Mouse (Mus musculus) left cerebral cortex, adult 11 months (tissue): Measurements from ENCODE around the gene Chga.
A peak's percentile ranks its signal among the peaks of the same experiment; 100 is the strongest.

Experiments used
- DNase-seq: peaks from one replicate; pipeline ENCODE4 v3.0.0; 2022; ENCODE audit warnings: low spot score

The Chga gene

GRCm38 (mm10) chr12:102554721-102555516, at the start of gene Chga:
Gene Chga (plus strand): TSS chr12:102554969.
- peak; percentile 64 for DNase-seq

GRCm38 (mm10) chr12:102505131-102505713, 49.5 kb upstream of the Chga start:
- no peak for DNase-seq

GRCm38 (mm10) chr12:102505949-102506348, 48.8 kb upstream of the Chga start:
- DNase-seq: no peak

GRCm38 (mm10) chr12:102511363-102511762, 43.4 kb upstream of the Chga start:
- DNase-seq: no peak

GRCm38 (mm10) chr12:102514151-102514550, 40.6 kb upstream of the Chga start:
- DNase-seq: no peak

- DNase-seq: no peak
These were observed 40.0 kb upstream of the Chga start for GRCm38 (mm10) chr12:102514751-102515150.

GRCm38 (mm10) chr12:102516151-102516550, 38.6 kb upstream of the Chga start:
- no peak for DNase-seq

- no peak for DNase-seq
These were observed 37.1 kb upstream of the Chga start for GRCm38 (mm10) chr12:102517647-102518046.

- DNase-seq: no peak
These were observed 34.6 kb upstream of the Chga start for GRCm38 (mm10) chr12:102519929-102520720.

- no peak for DNase-seq
These were observed 32.9 kb upstream of the Chga start for GRCm38 (mm10) chr12:102521777-102522319.

- DNase-seq: no peak
These were observed 30.6 kb upstream of the Chga start for GRCm38 (mm10) chr12:102524216-102524615.

GRCm38 (mm10) chr12:102524760-102525159, 30.0 kb upstream of the Chga start:
- no peak for DNase-seq

GRCm38 (mm10) chr12:102527989-102528388, 26.8 kb upstream of the Chga start:
- no peak for DNase-seq

- DNase-seq: no peak
These were observed 19.0 kb upstream of the Chga start for GRCm38 (mm10) chr12:102535796-102536195.

GRCm38 (mm10) chr12:102540278-102540677, 14.5 kb upstream of the Chga start:
- no peak for DNase-seq

- no peak for DNase-seq
These were observed 13.6 kb upstream of the Chga start for GRCm38 (mm10) chr12:102541168-102541567.

- DNase-seq: no peak
These were observed 9.6 kb upstream of the Chga start for GRCm38 (mm10) chr12:102545122-102545521.

GRCm38 (mm10) chr12:102550529-102550928, 4.2 kb upstream of the Chga start:
- no peak for DNase-seq

GRCm38 (mm10) chr12:102551186-102551585, 3.6 kb upstream of the Chga start:
- no peak for DNase-seq

- no peak for DNase-seq
These were observed 2.8 kb upstream of the Chga start for GRCm38 (mm10) chr12:102552001-102552400.

GRCm38 (mm10) chr12:102553705-102554275, 979 bp upstream of the Chga start:
- DNase-seq: no peak

- DNase-seq: no peak
These were observed 1.1 kb downstream of the Chga start for GRCm38 (mm10) chr12:102555850-102556249.
